Mouse (Mus musculus): ENCODE measurements around the gene Ugcg.

DNA sequence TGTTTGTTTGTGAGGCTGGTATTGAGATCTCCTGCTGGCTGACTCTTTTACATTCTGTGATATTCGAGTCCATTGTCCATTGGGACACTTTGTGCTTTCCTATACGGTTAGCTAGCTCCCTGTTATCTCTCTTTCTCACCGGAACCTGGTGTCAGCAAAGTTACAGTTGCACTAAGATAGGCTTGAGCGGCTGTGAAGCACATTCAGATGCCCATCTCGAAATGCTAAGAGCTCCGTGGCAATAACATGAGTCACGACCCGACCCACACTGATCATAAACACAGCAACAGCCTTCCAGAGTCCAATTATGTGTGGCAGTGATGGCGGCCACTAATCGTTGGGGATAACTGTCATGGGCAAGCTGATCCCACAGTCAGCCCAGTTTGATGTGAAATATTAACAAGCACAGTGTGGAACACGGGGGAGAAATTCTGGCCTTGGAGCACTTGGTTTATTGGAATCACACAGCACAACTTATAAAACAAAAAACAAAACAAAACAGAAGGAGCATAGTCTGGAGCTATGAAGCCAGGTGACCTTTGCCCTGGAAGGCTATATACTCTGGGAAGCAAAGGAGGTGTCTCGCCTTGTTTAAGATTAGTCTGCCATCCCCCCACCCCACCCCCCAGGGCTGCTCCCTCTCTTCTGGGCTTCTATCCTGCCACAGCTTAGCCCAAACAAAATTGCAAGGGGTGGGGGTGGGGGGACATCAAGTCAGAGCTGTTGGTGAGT lies 7.5 kb downstream of the Ugcg start:
- TF ChIP-seq CTCF (IDR thresholded peaks at IDR 0.05; ENCODE audit: borderline replicate concordance, insufficient read depth, low read depth, low read length) (no peak), POLR2A (IDR thresholded peaks at IDR 0.05; ENCODE audit: borderline replicate concordance, insufficient read depth, low read length) (no peak)
